17 mouse cellular contexts compared by ENCODE assay signal in the genomic region with DNA sequence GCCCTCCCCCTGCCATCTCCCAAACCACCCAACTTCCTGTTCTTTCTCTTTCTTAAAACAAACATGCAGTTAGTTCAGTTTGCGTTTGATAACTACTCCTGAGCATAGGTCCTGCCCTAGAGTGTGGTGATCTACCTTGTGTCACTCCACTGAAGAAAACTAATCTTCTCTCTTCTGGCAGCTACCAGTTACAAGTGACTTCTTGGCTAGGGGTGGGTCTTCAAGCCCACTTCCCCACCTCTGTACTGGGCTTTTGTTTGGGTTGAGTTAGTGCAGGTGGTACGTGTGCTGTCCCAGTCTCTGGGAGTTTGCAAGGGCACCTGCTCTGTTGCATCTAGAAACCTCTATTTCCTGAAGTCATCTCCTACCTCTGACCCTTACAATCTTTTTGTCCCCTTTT.
DNase-seq lines count a peak whose midpoint lies in the region; ATAC-seq lines count a peak whose summit lies in the region.
"Had no signal": no experiment of that assay in that cellular context is flagged by ENCODE, and none has a peak within 500 bp of the region (broad histone marks: within the 10 kb centered on the region; RNA-seq: fewer than 3 reads in every experiment).

No protein-coding gene starts in this region.

- intact Hi-C loops in left cerebral cortex, postnatal 36 days (cut with DNase I), result no loop called here

- DNase-seq in CD4-positive, CD25-positive, alpha-beta regulatory T cell, adult 2 months (ENCODE audit: low read depth, low spot score), result peak; percentile 25
- peak; percentile 43 for DNase-seq in thymus, postnatal 14 days
- no peak for DNase-seq in right cerebral cortex, adult 2 months (ENCODE audit: low spot score in 2 of 2)
- DNase-seq in left cerebral cortex, postnatal 36 days (ENCODE audit: low spot score in 2 of 2), result no peak
- DNase-seq in frontal cortex, postnatal 14 days (ENCODE audit: low spot score in 2 of 2), result no peak
- DNase-seq: B cell, adult 2 months; cerebellum, adult 11 months; cerebellum, postnatal 10 days; gastrocnemius, postnatal 10 days; heart, adult 18-20 months; heart, postnatal 14 days; kidney, adult 18-20 months; liver, postnatal 0 days; right cerebral cortex, postnatal 25 days had no signal

- peak; percentile 24 for ATAC-seq in activated CD4-positive, CD25-positive, alpha-beta regulatory T cell, adult 4 months
- peak; percentile 39; the same call in 1 of the 2 replicates for ATAC-seq in megakaryocyte progenitor cell, adult 5-6 weeks (replicated peaks; ENCODE audit: poor library complexity)
- ATAC-seq: liver, postnatal 0 days; lung, postnatal 0 days had no signal

Comparison
In these comparisons a context has a peak if more than half of its experiments do, and no peak if none do; other contexts are left out.
1. DNase-seq: peak in CD4-positive, CD25-positive, alpha-beta regulatory T cell, adult 2 months (single experiment) and thymus, postnatal 14 days (single experiment); none in right cerebral cortex, adult 2 months (0 of 2), left cerebral cortex, postnatal 36 days (0 of 2) and frontal cortex, postnatal 14 days (0 of 2).